Mouse (Mus musculus) limb, embryonic 10.5 days (tissue): Measurements from ENCODE around the gene Sox9. TPM values are rescaled to one million over a fixed set of nuclear protein-coding genes. Genes with fewer than 3 reads are reported as not detected.

Experiments
- DNase-seq: peaks from one replicate; pipeline ENCODE4 v3.0.0-alpha.2; 2017; ENCODE audit warnings: low spot score
- H3K27ac ChIP-seq: fragments of 300-500 bp; sonication (generic); 2 replicates; pipeline ENCODE4 v1.5.1; 2016; ENCODE audit warnings: mild to moderate bottlenecking
- H3K27me3 ChIP-seq: fragments of 300-500 bp; sonication (generic); 2 replicates; pipeline ENCODE4 v1.6.1; 2016; ENCODE audit warnings: low read depth, mild to moderate bottlenecking; ENCODE audit not compliant: poor library complexity, severe bottlenecking
- H3K36me3 ChIP-seq: fragments of 300-500 bp; sonication (generic); 2 replicates; pipeline ENCODE4 v1.6.1; 2016; ENCODE audit warnings: mild to moderate bottlenecking, moderate library complexity
- H3K4me1 ChIP-seq: fragments of 300-500 bp; sonication (generic); 2 replicates; pipeline ENCODE4 v1.6.1; 2016
- H3K4me3 ChIP-seq: fragments of 300-500 bp; sonication (generic); 2 replicates; pipeline ENCODE4 v1.5.1; 2016; ENCODE audit warnings: mild to moderate bottlenecking, moderate library complexity
- H3K9me3 ChIP-seq: fragments of 300-500 bp; sonication (generic); replicated peaks from 2 replicates; pipeline ENCODE4 v1.6.1; 2016; ENCODE audit warnings: mild to moderate bottlenecking
- WGBS: fragments of 180-500 bp; shearing (Covaris S2); methylation state at CpG from one replicate; pipeline ENCODE4 v1.1.7; 2016; 5-methylcytosine and 5-hydroxymethylcytosine counted together
- polyA plus RNA-seq: library from polyadenylated mRNA; unstranded; fragments of >200 nt; fragmentation: Nextera tagmentation; extraction: Ambion mirVana; gene quantifications from 2 replicates; pipeline ENCODE4 v1.2.1, GENCODE M21; 2016

Gene Sox9
- polyA plus RNA-seq, 1 experiment from 2014 or later, result 169 TPM

GRCm38 (mm10) chr11:112782357-112783121 is 515 bp downstream of the Sox9 start:
- Histone ChIP-seq H3K27ac (peak overlapping the region; percentile 93), H3K27me3 (peaks cover 35% of the 10 kb centered on the region), H3K4me3 (peak overlapping the region; percentile 78), H3K36me3 (peaks cover 21% of the 10 kb centered on the region), H3K4me1 (peaks cover 83% of the 10 kb centered on the region), H3K9me3 (no peaks in the 10 kb centered on the region)
- peak; percentile 79 for DNase-seq
- under 1% methylated on average over 75 of the region's 75 CpGs for WGBS

DNA sequence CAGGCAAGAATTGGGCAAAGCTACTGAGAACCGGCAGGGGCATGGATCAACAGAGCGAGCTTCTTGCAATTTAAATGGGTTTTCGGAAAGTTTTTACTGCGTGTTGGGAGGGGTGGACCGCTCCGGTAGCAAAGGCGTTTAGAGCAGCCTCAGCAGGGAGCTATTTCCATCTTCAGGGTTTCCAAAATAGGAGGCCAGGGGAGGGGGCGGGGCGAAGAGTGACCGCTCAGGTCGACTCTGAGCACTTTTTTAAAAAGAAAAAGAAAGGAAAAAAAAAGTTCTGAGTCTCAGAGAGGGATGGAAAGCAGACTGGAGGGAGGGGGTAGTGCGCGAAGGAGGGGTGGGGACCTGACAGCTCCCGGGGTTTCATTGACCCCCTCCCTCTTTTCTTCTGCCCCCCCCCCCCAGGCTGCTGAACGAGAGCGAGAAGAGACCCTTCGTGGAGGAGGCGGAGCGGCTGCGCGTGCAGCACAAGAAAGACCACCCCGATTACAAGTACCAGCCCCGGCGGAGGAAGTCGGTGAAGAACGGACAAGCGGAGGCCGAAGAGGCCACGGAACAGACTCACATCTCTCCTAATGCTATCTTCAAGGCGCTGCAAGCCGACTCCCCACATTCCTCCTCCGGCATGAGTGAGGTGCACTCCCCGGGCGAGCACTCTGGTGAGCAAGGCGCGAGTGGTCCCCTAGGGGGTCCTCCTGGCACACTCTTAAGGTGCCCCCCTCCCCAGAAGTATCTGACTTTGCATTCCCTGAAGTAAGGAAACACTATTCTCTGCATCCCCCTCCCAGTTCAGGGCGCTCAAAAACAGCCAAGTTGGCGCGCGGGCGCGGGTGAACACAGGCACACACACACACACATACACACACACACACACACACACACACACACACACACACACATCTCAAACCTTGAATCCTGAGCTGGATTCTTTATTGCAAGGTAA is 1.6 kb downstream of the Sox9 start:
- peak overlapping the region; percentile 78 for H3K4me3 ChIP-seq
- no peaks in the 10 kb centered on the region for H3K9me3 ChIP-seq
- DNase-seq, result peak; percentile 67
- H3K4me1 ChIP-seq, result peaks cover 83% of the 10 kb centered on the region
- peak overlapping the region; percentile 93 for H3K27ac ChIP-seq
- peaks cover 24% of the 10 kb centered on the region for H3K27me3 ChIP-seq
- H3K36me3 ChIP-seq, result peaks cover 21% of the 10 kb centered on the region
- under 1% methylated on average over 42 of the region's 42 CpGs for WGBS

DNA sequence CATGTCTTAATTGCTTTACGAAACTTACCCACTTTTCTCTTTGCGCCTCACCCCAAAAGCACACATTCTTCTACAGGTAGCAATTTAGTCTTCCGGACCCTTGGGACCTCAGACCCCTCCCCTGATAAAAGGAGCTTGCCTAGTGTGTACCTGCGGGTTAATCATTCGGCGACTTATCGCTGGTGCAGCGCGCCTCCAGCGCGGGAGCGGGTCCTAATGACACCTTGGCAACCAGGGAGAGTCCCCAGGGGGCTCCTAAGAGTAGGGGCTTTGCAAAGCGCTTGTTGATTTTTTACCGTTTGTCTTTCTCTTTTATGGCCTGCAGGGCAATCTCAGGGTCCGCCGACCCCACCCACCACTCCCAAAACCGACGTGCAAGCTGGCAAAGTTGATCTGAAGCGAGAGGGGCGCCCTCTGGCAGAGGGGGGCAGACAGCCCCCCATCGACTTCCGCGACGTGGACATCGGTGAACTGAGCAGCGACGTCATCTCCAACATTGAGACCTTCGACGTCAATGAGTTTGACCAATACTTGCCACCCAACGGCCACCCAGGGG is 2.4 kb downstream of the Sox9 start:
- no peaks in the 10 kb centered on the region for H3K9me3 ChIP-seq
- H3K27ac ChIP-seq, result peak overlapping the region; percentile 93
- H3K4me3 ChIP-seq, result peak overlapping the region; percentile 78
- peak; percentile 52 for DNase-seq
- 4% methylated on average over 30 of the region's 30 CpGs for WGBS
- H3K4me1 ChIP-seq, result peaks cover 82% of the 10 kb centered on the region
- H3K27me3 ChIP-seq, result peaks cover 16% of the 10 kb centered on the region
- peaks cover 21% of the 10 kb centered on the region for H3K36me3 ChIP-seq

DNA sequence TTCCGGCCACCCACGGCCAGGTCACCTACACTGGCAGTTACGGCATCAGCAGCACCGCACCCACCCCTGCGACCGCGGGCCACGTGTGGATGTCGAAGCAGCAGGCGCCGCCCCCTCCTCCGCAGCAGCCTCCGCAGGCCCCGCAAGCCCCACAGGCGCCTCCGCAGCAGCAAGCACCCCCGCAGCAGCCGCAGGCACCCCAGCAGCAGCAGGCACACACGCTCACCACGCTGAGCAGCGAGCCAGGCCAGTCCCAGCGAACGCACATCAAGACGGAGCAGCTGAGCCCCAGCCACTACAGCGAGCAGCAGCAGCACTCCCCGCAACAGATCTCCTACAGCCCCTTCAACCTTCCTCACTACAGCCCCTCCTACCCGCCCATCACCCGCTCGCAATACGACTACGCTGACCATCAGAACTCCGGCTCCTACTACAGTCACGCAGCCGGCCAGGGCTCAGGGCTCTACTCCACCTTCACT is 2.9 kb downstream of the Sox9 start:
- Histone ChIP-seq H3K27me3 (peaks cover 15% of the 10 kb centered on the region), H3K27ac (peak overlapping the region; percentile 93), H3K4me3 (peak overlapping the region; percentile 78), H3K9me3 (no peaks in the 10 kb centered on the region), H3K36me3 (peaks cover 21% of the 10 kb centered on the region), H3K4me1 (peaks cover 80% of the 10 kb centered on the region)
- WGBS, result 3% methylated on average over 34 of the region's 34 CpGs
- peak; percentile 64 for DNase-seq

DNA sequence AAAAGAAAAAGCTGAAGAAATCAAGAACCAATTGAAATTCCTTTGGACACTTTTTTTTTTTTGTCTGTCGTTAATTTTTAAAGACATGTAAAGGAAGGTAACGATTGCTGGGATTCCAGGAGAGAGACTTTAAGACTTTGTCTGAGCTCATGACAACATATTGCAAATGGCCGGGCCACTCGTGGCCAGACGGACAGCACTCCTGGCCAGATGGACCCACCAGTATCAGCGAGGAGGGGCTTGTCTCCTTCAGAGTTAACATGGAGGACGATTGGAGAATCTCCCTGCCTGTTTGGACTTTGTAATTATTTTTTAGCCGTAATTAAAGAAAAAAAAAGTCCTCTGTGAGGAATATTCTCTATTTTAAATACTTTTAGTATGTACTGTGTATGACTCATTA is 3.6 kb downstream of the Sox9 start:
- Histone ChIP-seq H3K27ac (peak overlapping the region; percentile 93; the same call in 1 of the 2 replicates), H3K36me3 (peaks cover 21% of the 10 kb centered on the region), H3K4me3 (peak overlapping the region; percentile 78), H3K27me3 (peaks cover 15% of the 10 kb centered on the region), H3K4me1 (peaks cover 74% of the 10 kb centered on the region), H3K9me3 (no peaks in the 10 kb centered on the region)
- DNase-seq, result no peak
- WGBS, result 14% methylated on average over 8 of the region's 8 CpGs

- H3K27ac ChIP-seq, result 0 out of 2 replicates have a peak overlapping the region, but pooled peaks have one; percentile 14
- peaks cover 21% of the 10 kb centered on the region for H3K36me3 ChIP-seq
- no peaks in the 10 kb centered on the region for H3K9me3 ChIP-seq
- H3K4me3 ChIP-seq, result peak overlapping the region; percentile 78; the same call in 1 of the 2 replicates
- peaks cover 65% of the 10 kb centered on the region for H3K4me1 ChIP-seq
- 26% methylated on average over 4 of the region's 4 CpGs for WGBS
- peak; percentile 67 for DNase-seq
- peaks cover 15% of the 10 kb centered on the region for H3K27me3 ChIP-seq
Observed at GRCm38 (mm10) chr11:112786427-112786826, 4.4 kb downstream of the Sox9 start.

DNA sequence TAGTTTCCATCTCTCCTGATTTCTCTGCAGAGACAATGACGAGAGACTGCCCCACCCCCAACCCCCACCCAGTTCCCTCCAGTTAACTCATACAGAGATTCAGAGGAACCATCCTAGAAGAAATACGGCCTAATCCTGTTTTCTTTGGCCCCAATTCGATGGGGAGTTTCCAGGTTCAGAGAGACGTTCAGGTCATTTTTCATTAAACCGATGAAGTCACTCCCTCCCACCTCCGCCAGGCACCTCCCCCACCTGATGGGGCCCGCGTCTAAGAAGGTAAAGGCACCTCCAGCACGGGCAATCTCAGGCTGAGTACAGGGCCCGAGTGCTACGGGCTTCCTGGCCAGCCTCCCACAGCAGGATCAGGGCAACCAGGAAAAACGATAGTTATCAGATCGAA is 6.3 kb downstream of the Sox9 start:
- WGBS, result 9% methylated on average over 13 of the region's 13 CpGs
- Histone ChIP-seq H3K27ac (peak overlapping the region; percentile 31; the same call in 1 of the 2 replicates), H3K36me3 (peaks cover 21% of the 10 kb centered on the region), H3K4me3 (no peak overlapping the region), H3K27me3 (peaks cover 20% of the 10 kb centered on the region), H3K4me1 (peaks cover 54% of the 10 kb centered on the region), H3K9me3 (no peaks in the 10 kb centered on the region)
- no peak for DNase-seq

DNA sequence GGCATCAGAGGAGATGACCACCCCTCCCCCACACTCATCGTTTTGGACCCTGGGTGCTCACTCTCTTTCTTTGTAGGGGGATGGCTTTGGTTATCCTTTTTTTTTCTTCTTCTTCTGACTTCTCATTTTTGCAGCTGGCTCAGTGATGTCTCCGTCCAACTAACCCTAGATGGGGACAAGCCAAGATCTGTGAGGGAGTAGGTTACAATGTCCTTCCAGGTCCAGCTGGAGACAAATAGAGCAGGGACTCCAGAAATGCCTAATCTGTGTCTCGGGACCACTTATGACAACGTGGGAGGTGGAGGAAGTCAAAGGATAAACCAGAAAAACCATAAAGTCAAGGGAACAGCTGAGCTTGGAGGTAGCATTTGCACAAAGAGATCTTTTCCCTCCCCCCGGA is 14.4 kb downstream of the Sox9 start:
- DNase-seq, result no peak
- Histone ChIP-seq H3K4me3 (no peak overlapping the region), H3K9me3 (no peaks in the 10 kb centered on the region), H3K36me3 (no peaks in the 10 kb centered on the region), H3K27me3 (peaks cover 8% of the 10 kb centered on the region; the same call in 1 of the 2 replicates), H3K27ac (no peak overlapping the region), H3K4me1 (peaks cover 10% of the 10 kb centered on the region)
- WGBS, result 81% methylated on average over 5 of the region's 5 CpGs

- WGBS, result 60% methylated on average over 13 of the region's 13 CpGs
- Histone ChIP-seq H3K9me3 (no peaks in the 10 kb centered on the region), H3K27ac (no peak overlapping the region), H3K4me1 (peaks cover 14% of the 10 kb centered on the region), H3K36me3 (no peaks in the 10 kb centered on the region), H3K4me3 (no peak overlapping the region), H3K27me3 (peaks cover 13% of the 10 kb centered on the region)
- DNase-seq, result no peak
Observed at GRCm38 (mm10) chr11:112798831-112799382, 16.9 kb downstream of the Sox9 start.

GRCm38 (mm10) chr11:112801189-112801818 is 19.3 kb downstream of the Sox9 start:
- WGBS, result 41% methylated on average over 4 of the region's 4 CpGs
- Histone ChIP-seq H3K27ac (no peak overlapping the region; the same call in 1 of the 2 replicates), H3K9me3 (no peaks in the 10 kb centered on the region), H3K27me3 (peaks cover 24% of the 10 kb centered on the region), H3K4me3 (no peak overlapping the region), H3K36me3 (no peaks in the 10 kb centered on the region), H3K4me1 (peaks cover 19% of the 10 kb centered on the region)
- no peak for DNase-seq

GRCm38 (mm10) chr11:112807838-112808506 is 25.9 kb downstream of the Sox9 start:
- no peaks in the 10 kb centered on the region for H3K36me3 ChIP-seq
- DNase-seq, result no peak
- no peak overlapping the region for H3K4me3 ChIP-seq
- H3K4me1 ChIP-seq, result peaks cover 49% of the 10 kb centered on the region
- H3K27ac ChIP-seq, result no peak overlapping the region
- no peaks in the 10 kb centered on the region for H3K9me3 ChIP-seq
- H3K27me3 ChIP-seq, result peaks cover 52% of the 10 kb centered on the region
- WGBS, result 48% methylated on average over 8 of the region's 8 CpGs
